Mouse (Mus musculus): ENCODE results near the gene Tstd3. TPM values are rescaled to one million over a fixed set of nuclear protein-coding genes. Genes with fewer than 3 reads are reported as not detected.
"Not testable (repeated sequence)": the region's sequence is repeated elsewhere in the genome, so short reads cannot be mapped to it uniquely, and the experiment has no call there.

Tstd3 gene
- polyA plus RNA-seq, 1 experiment = 0.88 TPM

DNA sequence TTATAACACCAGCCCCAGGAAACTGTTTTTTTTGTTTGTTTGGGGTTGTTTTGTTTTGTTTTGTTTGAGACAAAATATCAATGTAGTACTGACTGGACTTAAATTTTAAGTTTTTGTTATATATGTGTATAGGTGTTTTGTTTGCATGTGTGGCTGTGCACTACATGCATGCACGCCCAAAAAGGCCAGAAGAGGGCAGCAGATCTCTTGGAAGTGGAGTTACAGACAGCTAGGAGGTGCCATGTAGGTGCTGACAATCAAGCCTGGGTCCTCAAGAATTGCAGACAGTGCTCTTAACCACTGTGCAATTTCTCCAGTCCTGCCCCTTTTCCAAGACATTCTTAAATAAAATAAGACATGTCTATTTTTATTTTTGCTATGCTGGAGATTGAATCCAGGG, 8.2 kb downstream of the Tstd3 start:
- Histone ChIP-seq H3K4me1 (replicated peaks; ENCODE audit: control insufficient read depth, insufficient read depth, low read length) (no peaks in the 10 kb centered on the region), H3K36me3 (ENCODE audit: control insufficient read depth, insufficient read depth, low read length) (no peaks in the 10 kb centered on the region), H3K27ac (ENCODE audit: control insufficient read depth, insufficient read depth, low read length) (no peak overlapping the region), H3K27me3 (ENCODE audit: control insufficient read depth, insufficient read depth, low read length) (no peaks in the 10 kb centered on the region), H3K4me3 (ENCODE audit: control insufficient read depth, insufficient read depth, low read length) (no peak overlapping the region)
- no peak for DNase-seq
- 77% methylated on average over 1 of the region's 1 CpGs for WGBS
- TF ChIP-seq POLR2A (IDR thresholded peaks at IDR 0.05; ENCODE audit: control insufficient read depth, extremely low read depth, insufficient read depth, low read length, poor library complexity) = no peak
- TF ChIP-seq CTCF (IDR thresholded peaks at IDR 0.05; ENCODE audit: borderline replicate concordance, control insufficient read depth, extremely low read depth, insufficient read depth, low read length, poor library complexity) = no peak

DNA sequence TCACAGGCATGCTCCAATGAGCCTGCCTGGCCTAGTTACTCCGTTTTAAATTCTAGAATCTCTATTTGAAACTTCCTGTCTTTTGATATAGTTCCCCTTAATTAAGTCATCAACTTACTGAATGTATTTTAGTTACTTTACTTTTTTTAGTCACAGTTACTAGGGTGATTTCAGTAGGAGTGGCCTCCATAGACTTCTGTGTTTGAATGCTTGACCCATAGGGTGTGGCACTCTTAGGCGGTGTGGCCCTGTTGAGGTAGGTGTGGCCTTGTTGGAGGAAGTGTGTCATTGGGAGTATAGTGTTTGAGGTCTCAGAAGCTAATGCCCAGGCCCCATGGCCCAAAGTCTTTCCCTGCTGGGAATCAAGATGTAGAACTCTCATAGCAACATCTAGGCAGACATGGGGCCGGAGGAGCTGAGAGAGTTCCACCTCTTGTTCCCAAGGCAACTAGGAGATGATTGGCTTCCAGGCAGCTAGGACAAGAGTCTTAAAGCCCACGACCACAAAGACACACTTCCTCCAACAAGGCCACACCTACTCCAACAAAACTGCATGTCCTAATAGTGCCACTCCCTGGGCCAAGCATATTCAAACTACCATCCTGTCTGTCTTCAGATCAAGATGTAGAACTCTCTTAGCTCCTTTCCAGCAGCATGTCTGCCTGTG, 11.8 kb downstream of the Tstd3 start:
- no peaks in the 10 kb centered on the region for H3K36me3 ChIP-seq (ENCODE audit: control insufficient read depth, insufficient read depth, low read length)
- WGBS = 45% methylated on average over 4 of the region's 4 CpGs
- no peak overlapping the region for H3K4me3 ChIP-seq (ENCODE audit: control insufficient read depth, insufficient read depth, low read length)
- no peak for TF ChIP-seq CTCF (IDR thresholded peaks at IDR 0.05; ENCODE audit: borderline replicate concordance, control insufficient read depth, extremely low read depth, insufficient read depth, low read length, poor library complexity)
- TF ChIP-seq POLR2A (IDR thresholded peaks at IDR 0.05; ENCODE audit: control insufficient read depth, extremely low read depth, insufficient read depth, low read length, poor library complexity) = no peak
- no peaks in the 10 kb centered on the region for H3K27me3 ChIP-seq (ENCODE audit: control insufficient read depth, insufficient read depth, low read length)
- no peak for DNase-seq
- H3K4me1 ChIP-seq (replicated peaks; ENCODE audit: control insufficient read depth, insufficient read depth, low read length) = no peaks in the 10 kb centered on the region
- H3K27ac ChIP-seq (ENCODE audit: control insufficient read depth, insufficient read depth, low read length) = no peak overlapping the region

DNA sequence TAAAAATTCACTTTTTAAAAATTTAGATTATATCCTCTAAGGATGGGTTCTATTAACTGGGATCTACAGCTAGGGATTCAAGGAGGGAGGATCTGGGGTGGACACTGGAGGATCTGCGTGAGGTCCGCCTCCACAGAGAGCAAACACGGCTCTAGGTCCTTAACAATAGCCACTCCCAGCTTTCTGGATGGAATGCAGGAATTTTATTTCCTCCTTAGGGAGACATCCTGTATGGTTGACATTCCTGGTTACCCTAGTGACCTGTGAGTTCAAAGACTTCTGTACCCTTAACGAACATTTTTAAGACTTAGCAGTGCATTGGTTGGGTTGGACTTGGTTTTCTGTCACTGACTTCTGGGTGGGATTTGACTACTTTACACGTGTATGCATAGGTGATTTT, 21.3 kb downstream of the Tstd3 start:
- Histone ChIP-seq H3K4me1 (replicated peaks; ENCODE audit: control insufficient read depth, insufficient read depth, low read length) (no peaks in the 10 kb centered on the region), H3K36me3 (ENCODE audit: control insufficient read depth, insufficient read depth, low read length) (peaks cover 6% of the 10 kb centered on the region; the same call in 1 of the 2 replicates), H3K27ac (ENCODE audit: control insufficient read depth, insufficient read depth, low read length) (no peak overlapping the region), H3K27me3 (ENCODE audit: control insufficient read depth, insufficient read depth, low read length) (no peaks in the 10 kb centered on the region), H3K4me3 (ENCODE audit: control insufficient read depth, insufficient read depth, low read length) (no peak overlapping the region)
- WGBS = 94% methylated on average over 5 of the region's 5 CpGs
- no peak for TF ChIP-seq POLR2A (IDR thresholded peaks at IDR 0.05; ENCODE audit: control insufficient read depth, extremely low read depth, insufficient read depth, low read length, poor library complexity)
- TF ChIP-seq CTCF (IDR thresholded peaks at IDR 0.05; ENCODE audit: borderline replicate concordance, control insufficient read depth, extremely low read depth, insufficient read depth, low read length, poor library complexity) = no peak
- no peak for DNase-seq

DNA sequence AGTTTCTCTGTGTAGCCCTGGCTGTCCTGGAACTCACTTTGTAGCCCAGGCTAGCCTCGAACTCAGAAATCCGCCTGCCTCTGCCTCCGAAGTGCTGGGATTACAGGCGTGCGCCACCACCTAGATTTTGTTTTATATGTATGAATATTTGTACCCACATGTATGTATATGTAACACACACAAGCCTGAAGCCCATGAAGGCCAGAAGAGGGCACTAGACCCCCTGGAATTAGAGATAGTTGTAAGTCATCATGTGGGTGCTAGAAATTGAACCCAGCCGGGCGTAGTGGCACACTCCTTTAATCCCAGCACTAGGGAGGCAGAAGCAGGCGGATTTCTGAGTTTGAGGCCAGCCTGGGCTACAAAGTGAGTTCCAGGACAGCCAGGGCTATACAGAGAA, 22.9 kb downstream of the Tstd3 start:
- H3K4me1 ChIP-seq (replicated peaks; ENCODE audit: control insufficient read depth, insufficient read depth, low read length); H3K27ac ChIP-seq (ENCODE audit: control insufficient read depth, insufficient read depth, low read length); H3K27me3 ChIP-seq (ENCODE audit: control insufficient read depth, insufficient read depth, low read length); H3K36me3 ChIP-seq (ENCODE audit: control insufficient read depth, insufficient read depth, low read length); DNase-seq; H3K4me3 ChIP-seq (ENCODE audit: control insufficient read depth, insufficient read depth, low read length): not testable (repeated sequence)
- WGBS = 97% methylated on average over 8 of the region's 8 CpGs

DNA sequence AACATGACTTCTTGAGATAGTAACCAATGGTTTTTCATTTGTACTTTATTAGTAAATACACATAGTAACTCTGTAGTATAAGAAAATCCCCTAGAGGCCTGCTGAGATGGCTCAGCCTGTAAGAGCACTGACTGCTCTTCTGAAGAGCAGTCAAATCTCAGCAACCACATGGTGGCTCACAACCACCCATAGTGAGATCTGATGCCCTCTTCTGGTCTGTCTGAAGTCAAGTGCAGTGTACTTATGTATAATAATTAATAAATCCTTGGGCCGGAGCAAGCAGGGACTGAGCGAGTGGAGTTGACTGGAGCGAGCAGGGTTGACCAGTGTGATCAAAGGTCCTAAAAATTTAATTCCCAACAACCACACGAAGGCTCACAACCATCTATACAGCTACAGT, 27.8 kb downstream of the Tstd3 start:
- H3K36me3 ChIP-seq (ENCODE audit: control insufficient read depth, insufficient read depth, low read length) = peaks cover 3% of the 10 kb centered on the region
- H3K4me3 ChIP-seq (ENCODE audit: control insufficient read depth, insufficient read depth, low read length) = no peak overlapping the region
- DNase-seq = no peak
- H3K27me3 ChIP-seq (ENCODE audit: control insufficient read depth, insufficient read depth, low read length) = no peaks in the 10 kb centered on the region
- 95% methylated on average over 4 of the region's 4 CpGs for WGBS
- H3K4me1 ChIP-seq (replicated peaks; ENCODE audit: control insufficient read depth, insufficient read depth, low read length) = no peaks in the 10 kb centered on the region
- no peak overlapping the region for H3K27ac ChIP-seq (ENCODE audit: control insufficient read depth, insufficient read depth, low read length)
- TF ChIP-seq CTCF (IDR thresholded peaks at IDR 0.05; ENCODE audit: borderline replicate concordance, control insufficient read depth, extremely low read depth, insufficient read depth, low read length, poor library complexity) (no peak), POLR2A (IDR thresholded peaks at IDR 0.05; ENCODE audit: control insufficient read depth, extremely low read depth, insufficient read depth, low read length, poor library complexity) (no peak)

DNA sequence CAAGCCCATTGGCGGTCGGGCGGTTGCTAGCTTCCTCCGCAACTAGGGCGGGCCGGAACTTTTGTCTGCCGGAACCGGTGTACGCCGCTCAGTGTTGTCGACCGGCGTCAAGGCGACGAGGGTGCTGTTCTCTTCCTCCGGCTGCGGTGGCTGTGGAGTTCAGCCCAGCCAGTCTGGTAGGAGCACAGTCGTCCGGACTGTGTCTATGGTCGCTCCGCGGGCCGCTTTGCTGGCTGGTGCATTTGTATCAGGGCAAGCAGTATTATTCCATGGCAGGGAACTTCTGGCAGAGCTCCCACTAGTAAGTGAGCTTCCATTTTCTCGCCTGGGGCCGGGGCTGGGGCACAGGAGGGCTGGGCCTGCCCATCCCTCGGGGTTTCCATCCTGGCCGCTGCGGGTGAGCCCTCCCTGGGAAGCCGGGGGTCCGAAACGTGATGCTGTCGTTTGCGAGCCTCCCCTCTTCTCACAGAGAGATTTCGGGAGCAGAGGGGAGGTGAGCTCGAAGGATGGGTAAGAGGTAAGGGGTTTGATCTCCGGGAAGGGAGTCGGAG, 39.3 kb downstream of the Tstd3 start, which contains the start of gene Ccnc:
Gene Ccnc, plus strand, starts transcription at position 87 of the 551 bp plus-strand sequence.
- Histone ChIP-seq H3K4me3 (ENCODE audit: control insufficient read depth, insufficient read depth, low read length) (peak within 1 kb of the TSS; percentile 68), H3K27ac (ENCODE audit: control insufficient read depth, insufficient read depth, low read length) (no peak within 1 kb of the TSS), H3K27me3 (ENCODE audit: control insufficient read depth, insufficient read depth, low read length) (no peaks in the 10 kb centered on the region), H3K4me1 (replicated peaks; ENCODE audit: control insufficient read depth, insufficient read depth, low read length) (peaks cover 2% of the 10 kb centered on the region), H3K36me3 (ENCODE audit: control insufficient read depth, insufficient read depth, low read length) (no peaks in the 10 kb centered on the region)
- WGBS = under 1% methylated on average over 37 of the region's 37 CpGs
- TF ChIP-seq CTCF (IDR thresholded peaks at IDR 0.05; ENCODE audit: borderline replicate concordance, control insufficient read depth, extremely low read depth, insufficient read depth, low read length, poor library complexity) = peak; percentile 33; the same call in 1 of the 2 replicates
- TF ChIP-seq POLR2A (IDR thresholded peaks at IDR 0.05; ENCODE audit: control insufficient read depth, extremely low read depth, insufficient read depth, low read length, poor library complexity) = peak; percentile 70; the same call in 1 of the 2 replicates
- DNase-seq = peak; percentile 91

All from thymus, adult 2 months (tissue).